Mouse (Mus musculus) ovary, adult 2 months (tissue): ENCODE measurements around the gene Rmnd1. TPM values are rescaled to one million over a fixed set of nuclear protein-coding genes. Genes with fewer than 3 reads are reported as not detected.

Experiments
- polyA plus RNA-seq: library from polyadenylated mRNA; depleted of rRNA; stranded (reverse); fragments of >200 nt; gene quantifications from 2 replicates; pipeline ENCODE4 v1.2.3, GENCODE M21; 2012; rRNA removed

Gene Rmnd1
- polyA plus RNA-seq, result 27.9 and 36.6 TPM in 2 replicates

GRCm38 (mm10) chr10:4432123-4432931 is at the start of gene Rmnd1, which contains the start of gene Armt1:
TSS of gene Rmnd1 (minus strand) at chr10:4432388.
TSS of gene Armt1 (plus strand) at chr10:4432467.

GRCm38 (mm10) chr10:4387701-4388383 is 44.3 kb downstream of the Rmnd1 start, which contains the start of gene Zbtb2:
TSS of gene Zbtb2 (minus strand) at chr10:4388108.

Other genes starting within 250 kb of the Rmnd1 start
- 5.2 and 5.7 TPM in 2 replicates for gene Akap12, start 166.0 kb downstream of the Rmnd1 start, polyA plus RNA-seq
- 10.0 and 10.6 TPM in 2 replicates for gene Zbtb2, start 44.3 kb downstream of the Rmnd1 start, polyA plus RNA-seq
- gene Armt1, start 79 bp upstream of the Rmnd1 start, polyA plus RNA-seq, result 4.7 and 5.9 TPM in 2 replicates
- 0.83 and 0.96 TPM in 2 replicates for gene Ccdc170, start 50.1 kb upstream of the Rmnd1 start, polyA plus RNA-seq
- gene Esr1, start 179.2 kb upstream of the Rmnd1 start, polyA plus RNA-seq, result 92.2 and 103 TPM in 2 replicates